Mouse (Mus musculus) left cerebral cortex, postnatal 25 days (tissue): ENCODE measurements at regions not wholly inside any gene's neighbourhood (a gene's known extent, or its start where the extent isn't known, plus 50 kb on each side); places are given as distances from the start of the nearest gene placed in this dataset.

Experiments used
- DNase-seq, 2 experiments: peaks; one replicate each; pipeline ENCODE4 v3.0.0; 2022; ENCODE audit warnings: low spot score in 2 of 2, mixed read lengths in 1 of 2
- intact Hi-C: fragments of 180-260 bp; cut with DNase I; formaldehyde crosslinking; loops from one replicate; pipeline ENCODE4 v1.15.1; 2025

DNA sequence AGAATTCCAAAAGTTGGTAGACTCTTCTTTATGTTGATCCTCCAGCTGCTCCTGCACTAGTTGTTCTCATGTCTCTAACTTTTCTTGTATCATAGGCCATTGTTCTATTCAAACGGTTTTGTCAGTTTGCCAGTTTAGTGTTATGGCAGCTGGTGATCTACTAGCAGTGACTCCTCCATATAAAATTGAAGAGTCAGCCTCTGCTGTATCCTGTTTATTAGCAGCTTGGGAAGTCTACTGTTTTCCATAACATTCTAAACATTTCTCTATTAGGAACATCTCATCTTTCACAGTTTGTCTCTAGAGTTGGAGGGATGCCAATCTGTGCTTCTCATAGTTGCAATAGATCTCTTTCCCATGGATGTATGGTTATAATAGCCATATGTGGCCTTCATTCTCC is 58.6 kb downstream of the Drd1 start:
- no peak for DNase-seq
- intact Hi-C loops, result no loop called here

DNA sequence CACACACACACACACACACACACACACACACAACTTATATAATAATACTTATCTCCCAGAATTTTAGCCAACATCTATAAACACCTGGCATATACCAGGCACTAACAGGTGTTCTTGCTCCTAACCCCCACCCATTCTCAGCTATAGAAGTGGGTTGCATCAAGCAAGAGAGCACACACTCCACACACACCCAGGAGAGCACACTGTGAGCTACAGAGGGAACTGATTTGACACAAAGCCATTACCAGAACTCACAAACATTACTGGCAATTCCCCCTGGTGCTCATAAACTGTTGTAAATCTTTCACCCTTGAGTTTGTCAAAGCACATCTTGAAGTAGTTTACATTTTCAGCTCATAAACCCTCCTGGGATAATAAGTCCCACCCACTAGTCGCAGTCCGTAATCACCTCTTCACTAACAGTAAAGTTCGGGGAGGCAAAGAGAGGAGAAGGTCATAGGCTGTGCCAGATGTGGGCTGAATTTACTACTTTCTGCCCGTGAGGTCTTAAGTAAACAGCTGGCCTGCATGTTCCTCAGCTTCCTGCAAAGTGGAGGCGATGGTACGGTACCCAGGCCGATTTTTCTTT is 62.5 kb downstream of the Drd1 start:
- intact Hi-C loops, result no loop called here
- no peak for DNase-seq

DNA sequence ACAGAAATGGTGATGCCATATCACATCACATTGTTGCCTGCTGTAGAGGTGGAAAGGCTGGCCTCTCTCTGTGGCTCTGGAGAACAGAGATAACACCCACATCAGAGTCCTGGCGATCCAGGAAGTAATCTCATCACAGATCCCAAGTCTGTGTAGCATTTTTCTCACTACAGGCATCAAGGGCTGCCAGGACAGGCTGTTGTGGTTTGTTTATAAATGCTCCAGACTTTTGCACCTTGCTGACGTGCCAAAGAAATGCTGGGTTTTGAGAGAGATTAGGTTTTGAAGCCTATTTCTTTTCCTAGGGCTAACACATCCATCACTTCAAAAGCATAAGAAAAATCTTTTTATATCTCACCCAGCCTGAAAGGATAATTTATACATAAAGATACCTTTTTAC is 76.3 kb downstream of the Drd1 start:
- intact Hi-C loops, result no loop called here

DNA sequence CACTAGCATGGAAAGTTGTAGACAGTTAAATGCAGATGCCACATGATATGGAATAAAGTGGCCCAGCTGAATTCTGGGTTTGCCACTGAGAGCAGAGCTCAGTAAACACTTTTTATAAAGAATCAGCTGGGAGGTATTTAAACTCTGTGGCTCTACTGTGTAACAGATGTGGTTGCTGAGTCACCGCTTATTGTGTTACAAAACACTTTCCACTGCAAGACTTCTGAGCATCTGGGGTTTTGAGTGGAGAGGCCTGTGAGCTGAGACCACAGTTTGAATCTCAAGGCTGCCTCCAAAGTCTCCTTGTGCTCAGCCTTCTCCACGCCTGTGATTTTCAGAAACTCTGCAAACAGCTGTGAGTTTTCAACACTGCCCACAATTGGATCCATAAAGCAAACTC is 86.1 kb downstream of the Drd1 start:
- intact Hi-C loops, result no loop called here
- peak; percentile 31 to 71 for DNase-seq

More for the DNA sequence above, 76.3 kb downstream of the Drd1 start:
- no peak for DNase-seq

DNA sequence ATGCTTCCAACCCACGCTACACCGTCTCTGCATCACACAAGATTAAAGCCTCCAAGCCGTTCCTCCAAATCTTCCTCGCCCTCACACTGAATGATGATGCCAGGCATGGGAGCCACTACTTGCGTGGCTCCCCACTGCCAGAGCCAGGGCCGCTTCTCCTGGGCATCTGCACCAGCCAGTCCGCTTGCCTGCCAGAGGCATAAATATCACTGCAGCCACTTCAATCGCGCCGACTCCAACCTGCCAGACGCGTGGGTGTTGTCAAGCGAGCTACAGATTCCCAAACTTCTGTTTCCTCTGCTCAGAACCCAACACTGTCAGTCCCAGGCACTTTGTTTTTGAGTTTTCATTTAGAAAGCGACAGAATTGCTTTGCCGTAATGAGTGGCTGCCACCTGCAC is 99.3 kb downstream of the Drd1 start:
- intact Hi-C loops, result no loop called here
- DNase-seq, result peak; percentile 78 to 95

DNA sequence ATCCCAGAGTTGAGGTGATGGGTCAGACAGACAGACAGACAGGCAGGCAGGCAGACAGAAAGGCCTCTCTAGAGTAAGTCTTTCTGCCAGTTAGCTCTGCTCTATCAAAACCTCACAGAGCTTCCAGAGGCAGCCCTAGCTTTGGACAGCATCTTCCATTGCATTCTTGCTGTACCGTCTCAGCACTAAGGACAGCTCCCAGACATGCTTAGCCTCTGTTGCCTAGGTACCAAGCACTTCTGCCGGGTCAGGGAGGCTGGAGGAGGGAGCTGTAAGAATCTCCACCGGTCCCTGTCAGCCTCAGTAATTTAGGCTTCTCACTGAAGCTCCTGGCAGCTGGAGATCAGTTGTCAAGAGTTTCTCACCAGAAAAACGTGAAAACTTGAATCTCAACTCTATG is 107.4 kb downstream of the Drd1 start:
- DNase-seq, result no peak
- intact Hi-C loops, result no loop called here

DNA sequence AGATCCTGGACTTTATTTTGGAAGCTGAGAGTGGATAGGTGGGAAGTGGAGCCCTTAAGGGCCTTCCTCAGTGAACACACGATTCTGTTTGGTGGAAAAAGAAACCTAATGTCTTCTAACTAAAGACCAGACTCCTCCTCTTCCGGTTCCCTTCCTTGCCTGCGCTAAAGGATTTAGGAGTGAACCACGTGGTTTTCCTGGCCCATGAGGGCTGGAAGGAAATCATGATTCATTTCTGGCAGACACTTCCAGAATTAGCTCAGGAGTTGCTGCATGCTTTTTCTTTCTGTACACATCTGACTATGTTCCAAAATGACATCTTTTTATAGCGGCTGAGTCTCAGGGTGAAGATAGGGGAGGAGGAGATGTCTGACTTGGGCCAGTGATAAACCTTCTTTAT is 109.8 kb downstream of the Drd1 start:
- intact Hi-C loops, result no loop called here
- peak; percentile 35 to 87 for DNase-seq

DNA sequence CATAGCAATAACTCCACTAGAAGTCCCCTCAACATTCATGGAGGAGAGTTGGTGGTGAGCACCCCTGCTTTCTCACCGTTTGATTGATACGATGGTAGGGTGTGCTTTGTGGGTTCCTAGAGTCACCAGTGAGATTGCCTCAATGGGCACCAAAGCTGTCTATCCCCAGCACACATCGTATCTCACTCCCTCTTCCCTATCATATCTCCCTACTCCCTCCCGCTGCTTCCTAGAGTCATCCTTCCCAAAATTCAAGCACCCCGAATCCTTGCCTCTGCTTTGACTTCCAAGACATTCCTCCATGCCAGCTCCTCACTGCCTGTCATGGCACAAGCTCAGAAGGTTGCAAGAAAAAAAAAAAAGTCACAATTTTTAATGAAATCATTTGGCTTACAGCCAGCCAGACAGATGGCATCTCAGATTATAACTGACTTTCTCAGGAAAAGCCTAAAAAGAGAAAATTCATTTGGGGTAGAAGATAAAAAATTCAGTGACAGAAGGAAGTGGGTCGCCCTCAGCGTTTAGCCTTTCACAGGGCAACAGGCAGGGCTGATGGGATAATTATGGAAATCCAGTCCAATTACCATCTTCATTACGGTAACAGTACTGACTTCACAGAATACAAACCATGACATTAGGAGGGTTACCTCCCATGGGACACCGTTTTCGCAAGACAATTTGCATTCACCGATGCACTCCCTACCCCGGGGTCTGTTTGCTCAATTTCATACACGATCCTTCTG is 114.3 kb downstream of the Drd1 start:
- peak; percentile 40 to 66 for DNase-seq
- intact Hi-C loops, result no loop called here

DNA sequence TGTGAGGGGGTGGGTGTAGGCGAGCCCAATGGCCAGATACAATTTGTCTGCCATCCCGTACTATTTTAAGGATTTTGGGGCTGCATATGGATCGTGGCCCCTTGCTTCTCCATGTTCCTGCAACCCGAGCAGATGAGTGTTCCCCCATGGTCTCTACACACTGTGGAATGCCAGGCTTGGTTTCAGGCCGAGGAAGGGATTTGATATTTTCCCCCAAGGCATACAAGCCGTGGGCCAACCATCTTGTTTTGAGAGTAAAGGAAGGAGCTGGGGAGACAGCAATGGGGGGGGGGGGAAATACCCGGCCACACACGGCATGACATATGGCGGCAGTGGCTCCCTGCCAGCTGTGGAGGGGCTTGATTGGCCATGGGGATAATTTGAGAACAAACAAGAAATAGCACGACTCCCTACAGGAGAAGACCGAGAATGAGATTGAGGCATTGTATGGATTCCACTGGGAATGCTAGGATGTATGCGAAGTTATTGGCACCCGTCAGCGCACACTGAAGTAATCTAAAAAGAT is 120.3 kb downstream of the Drd1 start:
- no peak for DNase-seq
- intact Hi-C loops, result no loop called here

DNA sequence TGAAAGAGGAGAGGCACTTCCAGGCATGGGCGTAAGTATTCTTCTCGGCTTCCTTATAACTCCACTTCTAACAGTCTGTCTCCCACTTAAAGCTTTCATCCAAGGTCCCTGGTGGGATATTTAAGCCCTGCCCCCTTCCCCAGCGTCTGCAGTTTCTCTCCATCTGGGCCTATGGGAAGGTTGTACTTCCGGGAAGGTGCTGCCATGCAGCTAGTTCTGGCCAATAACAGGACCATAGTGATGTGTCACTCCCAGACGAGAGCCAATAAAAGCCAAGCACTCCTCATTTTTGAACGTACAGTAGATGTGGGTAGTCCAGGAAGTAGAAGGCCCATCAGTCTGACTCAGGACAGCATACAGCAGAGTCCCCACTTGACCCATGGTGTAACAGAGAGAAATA is 121.0 kb downstream of the Drd1 start:
- DNase-seq, result no peak
- intact Hi-C loops, result no loop called here

DNA sequence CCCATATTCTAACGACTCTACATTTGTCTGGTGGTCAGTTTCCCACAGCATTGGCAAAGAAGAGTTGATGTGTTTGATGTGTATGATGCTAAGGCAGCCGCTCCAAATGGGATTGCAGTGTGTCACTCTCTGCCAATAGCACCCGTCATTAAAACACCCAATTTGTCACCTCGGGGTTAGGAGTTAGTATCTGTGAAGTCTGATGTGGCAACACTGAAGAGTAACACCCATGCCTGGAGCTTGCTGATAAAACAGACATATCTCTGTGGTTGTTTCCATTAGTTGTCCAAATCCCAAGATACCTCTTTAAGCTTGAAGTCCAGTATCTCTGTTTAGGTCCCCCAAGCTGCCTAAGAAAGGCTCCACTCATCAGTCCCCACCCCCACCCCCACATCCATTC is 129.4 kb downstream of the Drd1 start:
- intact Hi-C loops, result loop anchor here (10.0 kb wide), 1 partner anchor 129 kb away; the partner anchor contains the start of gene Drd1
- no peak for DNase-seq

DNA sequence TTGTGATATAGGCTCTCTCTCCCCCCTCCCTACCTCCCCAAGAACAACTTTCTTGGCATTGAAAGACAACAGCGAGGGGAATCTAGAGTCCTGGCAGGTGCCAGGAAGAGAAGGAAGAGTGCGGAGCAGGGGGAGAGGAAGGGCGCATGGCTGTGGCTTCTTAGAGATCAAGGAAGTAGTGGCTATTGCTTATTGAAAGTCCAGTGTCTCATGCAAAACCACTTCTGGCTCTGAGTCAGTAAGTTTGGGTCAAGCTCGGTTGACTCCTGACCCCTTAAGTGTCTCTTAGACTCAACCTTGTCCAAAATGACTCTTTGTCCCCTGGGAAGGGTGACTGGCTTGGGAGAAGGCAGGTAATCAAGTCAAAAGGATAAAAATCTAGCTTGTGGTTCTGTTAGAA is 131.1 kb downstream of the Drd1 start:
- DNase-seq, result no peak
- intact Hi-C loops, result loop anchor here (5.0 to 10.0 kb wide), 2 partner anchors 112 to 130 kb away; partner anchors contain the start of gene Drd1

DNA sequence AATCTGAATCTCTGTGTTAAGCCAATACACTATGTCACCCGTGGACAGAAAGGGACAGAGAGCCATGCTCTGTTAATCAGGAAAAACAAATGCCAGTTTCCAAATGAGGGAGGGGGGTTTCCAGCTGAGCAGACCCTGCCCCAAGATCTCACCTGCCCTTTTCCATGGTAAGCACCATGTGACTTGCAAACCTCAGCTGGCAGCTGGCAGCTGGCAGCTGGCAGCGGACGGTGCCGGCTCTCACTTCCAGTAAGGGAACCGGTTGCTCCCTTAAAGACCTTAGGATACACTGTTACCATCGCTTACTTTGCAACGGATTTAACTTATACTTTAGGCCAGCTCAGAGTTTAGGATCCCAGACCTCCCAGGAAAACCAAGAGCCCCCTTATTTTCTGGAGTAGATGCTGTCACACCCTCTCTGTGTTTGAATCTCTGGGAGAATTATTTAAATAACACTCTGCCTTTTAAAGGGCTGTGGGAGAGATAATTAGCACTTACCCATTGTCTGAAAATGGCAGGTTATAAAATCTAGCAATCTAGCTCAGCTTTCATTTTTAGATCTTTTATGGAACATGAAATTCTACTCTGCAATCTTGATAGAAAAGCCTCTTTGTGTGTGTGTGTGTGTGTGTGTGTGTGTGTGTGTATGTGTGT is 131.7 kb downstream of the Drd1 start:
- intact Hi-C loops, result loop anchor here (5.0 to 10.0 kb wide), 2 partner anchors 112 to 131 kb away; partner anchors contain the start of gene Drd1
- DNase-seq, result no peak

DNA sequence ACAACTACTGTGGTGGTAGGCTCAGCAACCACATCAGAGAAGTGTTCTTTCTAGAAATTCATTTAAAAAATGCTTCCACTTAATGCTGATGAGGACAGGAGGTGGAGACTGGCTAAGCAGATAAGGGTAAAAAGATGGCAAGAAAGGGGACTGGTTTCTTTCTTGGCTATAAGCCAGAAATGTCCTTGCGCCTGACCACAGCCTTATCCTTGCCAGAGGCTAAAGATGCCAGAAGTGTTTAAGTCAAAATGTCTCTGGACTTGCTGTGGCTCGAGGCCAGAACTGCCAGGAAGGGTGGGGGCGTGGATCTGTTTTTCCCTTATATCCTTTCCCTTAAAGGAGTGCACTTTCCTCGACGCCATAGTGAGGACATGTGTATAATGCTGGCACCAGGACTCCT is 133.7 kb downstream of the Drd1 start:
- DNase-seq, result no peak
- intact Hi-C loops, result loop anchor here (5.0 to 10.0 kb wide), 2 partner anchors 109 to 133 kb away; partner anchors contain the start of gene Drd1

DNA sequence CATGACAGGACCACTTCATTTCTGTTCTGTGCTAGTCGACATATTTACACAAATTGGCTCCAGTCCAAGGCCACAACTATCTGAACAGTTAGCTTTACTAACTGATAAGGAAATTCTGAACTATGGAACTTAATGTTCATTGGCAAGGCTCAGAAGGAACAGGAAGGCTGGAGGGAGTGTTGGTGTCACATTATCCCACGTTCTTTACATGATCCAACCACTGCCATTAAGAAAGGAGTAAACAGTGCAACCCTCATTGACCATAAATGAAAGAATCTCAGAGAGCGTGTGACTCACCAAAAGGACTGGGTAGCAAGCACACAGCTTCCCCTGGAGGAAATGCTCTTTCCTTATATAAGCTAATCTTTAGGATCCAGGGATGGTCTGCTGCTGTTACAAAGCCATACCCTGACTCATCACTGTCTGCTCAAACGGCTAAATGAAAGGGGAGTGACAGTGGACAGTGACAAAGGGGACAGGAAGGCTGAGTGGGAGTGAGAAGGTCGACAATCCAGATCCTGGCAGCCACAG is 135.6 kb downstream of the Drd1 start:
- intact Hi-C loops, result loop anchor here (5.0 to 10.0 kb wide), 2 partner anchors 108 to 135 kb away; partner anchors contain the start of gene Drd1
- no peak for DNase-seq

DNA sequence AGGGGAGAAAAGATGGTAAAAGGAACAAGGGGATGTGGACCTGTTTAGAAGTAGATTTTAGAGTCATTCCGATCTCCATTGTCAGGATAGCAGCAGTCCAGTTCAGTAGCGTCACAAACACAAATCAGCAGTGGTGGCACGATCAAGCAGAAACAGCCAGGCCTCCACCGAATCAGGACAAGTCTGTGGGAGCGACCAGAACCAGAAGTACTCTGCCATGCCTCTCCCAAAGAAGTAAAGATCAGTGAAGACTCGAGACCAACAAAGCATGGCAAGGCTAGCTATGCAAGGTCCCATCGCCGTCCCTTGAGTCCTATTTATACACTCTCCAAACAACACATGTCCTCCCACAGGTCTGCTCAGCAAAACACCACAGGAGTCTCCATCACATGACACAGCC is 140.0 kb downstream of the Drd1 start:
- intact Hi-C loops, result no loop called here
- peak in 1 of 2 experiments; percentile 25 for DNase-seq

DNA sequence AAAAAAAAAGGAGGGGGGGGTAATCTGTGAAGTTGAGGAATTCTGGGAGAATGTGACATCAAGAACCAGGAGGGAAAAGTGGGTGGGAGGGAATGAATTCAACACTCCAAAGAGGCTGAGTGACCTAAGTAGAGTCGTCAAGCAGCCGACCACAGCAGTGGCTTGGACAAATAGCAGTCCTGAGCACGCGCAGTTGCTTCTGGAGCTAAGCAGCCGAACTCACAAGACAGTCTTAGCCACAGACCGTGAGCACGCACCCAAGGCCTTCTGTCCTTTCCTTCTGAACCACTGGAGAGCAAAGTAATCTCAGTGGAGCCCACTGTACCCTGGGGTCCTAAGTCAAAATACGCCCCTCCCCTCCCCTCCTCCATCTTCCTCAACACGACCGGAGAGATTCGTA is 141.1 kb downstream of the Drd1 start:
- intact Hi-C loops, result no loop called here
- no peak for DNase-seq

DNA sequence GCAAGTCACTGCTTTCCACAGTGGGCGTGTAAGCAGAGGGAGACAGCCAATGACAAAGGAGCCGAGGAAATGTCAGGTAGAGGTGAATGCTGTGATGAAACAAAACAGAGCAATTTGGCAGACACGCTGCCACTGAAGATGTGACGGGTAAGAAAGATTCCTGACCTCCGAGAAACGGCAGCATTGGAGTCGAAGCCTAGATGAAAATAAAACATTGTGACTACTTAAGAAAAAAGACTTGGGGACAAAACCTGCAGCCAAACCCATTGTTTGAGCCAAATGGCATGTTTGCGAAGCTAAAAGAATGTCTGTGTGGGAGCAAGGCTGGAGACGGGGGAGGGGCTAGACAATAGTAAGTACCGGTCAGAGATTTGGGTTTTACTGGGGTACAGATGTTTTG is 142.0 kb downstream of the Drd1 start:
- DNase-seq, result no peak
- intact Hi-C loops, result no loop called here

DNA sequence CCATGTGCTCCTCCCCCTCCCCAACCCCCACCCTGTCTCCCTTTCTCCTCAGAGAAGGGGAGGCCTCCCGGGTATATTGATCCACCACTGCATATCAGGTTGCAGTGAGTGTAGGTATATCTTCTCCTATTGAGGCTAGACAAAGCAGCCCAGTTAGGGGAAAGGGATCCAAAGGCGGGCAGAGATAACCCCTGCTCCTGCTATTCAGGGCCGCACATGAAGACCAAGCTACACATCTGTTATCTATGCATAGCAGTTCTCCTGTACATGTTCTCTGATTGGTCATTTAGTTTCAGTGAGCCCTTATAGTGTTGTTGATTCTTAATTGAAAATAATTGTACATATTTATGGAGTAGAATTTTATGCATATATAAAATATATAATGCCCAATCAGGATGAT is 143.7 kb downstream of the Drd1 start:
- no peak for DNase-seq
- intact Hi-C loops, result no loop called here

DNA sequence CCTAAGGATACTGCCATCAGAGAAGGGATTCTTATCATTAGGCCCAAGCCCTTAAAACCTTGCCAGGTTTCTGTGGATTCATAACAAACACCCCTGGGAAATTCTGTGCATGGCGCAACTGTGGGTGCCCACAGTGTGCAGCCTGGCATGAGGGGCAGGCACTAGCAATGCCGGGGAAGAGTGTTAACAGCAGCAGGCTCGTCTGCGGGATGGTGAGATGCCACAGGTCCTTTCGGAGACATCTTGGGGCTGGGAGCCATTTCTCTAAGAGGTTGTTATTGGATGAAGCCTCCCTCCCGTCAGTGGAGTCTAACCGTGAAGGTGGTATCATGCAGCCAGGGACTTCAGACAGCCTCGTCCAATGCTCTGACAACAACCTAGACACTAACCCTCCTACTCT is 144.2 kb downstream of the Drd1 start:
- DNase-seq, result no peak
- intact Hi-C loops, result no loop called here
